Mouse (Mus musculus): ENCODE results near the gene Map3k10. TPM values are rescaled to one million over a fixed set of nuclear protein-coding genes. Genes with fewer than 3 reads are reported as not detected.

Gene Map3k10
- total and polyA plus RNA-seq, 3 experiments, result 21.9 to 65.4 (median 35.1) TPM

DNA sequence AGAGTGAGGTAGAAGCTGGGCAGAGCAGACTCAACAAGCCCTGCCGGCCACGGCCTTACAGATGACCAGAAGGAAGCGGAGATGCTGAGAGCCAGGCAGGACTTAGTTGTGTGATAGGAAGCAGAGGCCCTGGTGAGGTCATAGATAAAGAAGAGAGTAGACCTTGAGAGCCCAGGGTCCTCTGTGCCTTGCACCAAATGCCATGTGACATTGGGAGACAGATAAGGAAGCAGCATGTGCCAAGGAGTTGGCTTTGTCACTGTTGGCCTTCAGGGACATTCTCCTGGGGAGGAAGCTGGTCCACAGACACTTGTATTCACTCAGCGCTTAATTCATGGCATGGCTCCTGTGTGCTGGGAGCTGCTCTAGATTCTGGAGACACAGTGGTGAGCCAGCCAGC, 65.1 kb downstream of the Map3k10 start:
- DNase-seq, result peak; percentile 78

DNA sequence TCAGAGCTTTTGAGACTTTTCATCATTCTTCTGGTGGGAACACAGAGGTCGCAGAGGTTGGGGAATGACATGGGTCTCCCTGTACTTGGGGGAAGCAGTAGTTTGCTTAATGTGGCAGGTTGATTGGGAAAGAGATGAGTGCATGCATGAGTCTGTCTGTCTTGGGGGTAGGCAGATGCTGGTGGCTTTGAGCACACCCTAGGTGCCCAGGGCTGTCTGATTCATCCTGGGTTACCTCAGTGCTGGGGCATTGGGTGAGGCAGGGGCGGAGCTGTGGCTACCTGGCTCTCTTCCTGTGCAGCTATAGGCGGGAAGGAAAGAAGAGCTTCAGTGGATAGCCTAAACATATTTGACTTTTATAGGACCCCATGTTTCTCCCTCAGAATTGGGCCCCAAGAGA, 66.3 kb downstream of the Map3k10 start:
- DNase-seq, result peak; percentile 64

DNA sequence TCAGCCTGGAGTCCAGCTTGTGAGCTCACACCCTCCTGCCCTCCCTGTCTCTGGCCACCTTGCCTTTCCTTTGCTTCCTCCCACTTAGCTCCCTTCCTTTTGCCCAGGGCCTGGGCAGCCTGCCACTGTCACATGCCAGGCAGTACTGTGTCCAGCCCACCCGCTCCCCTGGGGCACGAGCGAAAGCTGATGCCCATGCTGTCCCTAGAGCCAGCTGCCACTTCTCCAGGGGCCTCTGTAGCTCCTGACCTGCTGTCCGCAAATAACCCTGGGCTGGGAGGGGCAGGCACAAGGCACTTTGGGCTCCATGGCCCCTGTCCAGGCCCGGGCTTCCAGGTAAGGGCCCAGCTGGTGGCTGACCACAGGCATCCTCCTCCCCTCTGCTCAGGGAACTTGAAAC, 66.8 kb downstream of the Map3k10 start:
- peak; percentile 80 for DNase-seq

DNA sequence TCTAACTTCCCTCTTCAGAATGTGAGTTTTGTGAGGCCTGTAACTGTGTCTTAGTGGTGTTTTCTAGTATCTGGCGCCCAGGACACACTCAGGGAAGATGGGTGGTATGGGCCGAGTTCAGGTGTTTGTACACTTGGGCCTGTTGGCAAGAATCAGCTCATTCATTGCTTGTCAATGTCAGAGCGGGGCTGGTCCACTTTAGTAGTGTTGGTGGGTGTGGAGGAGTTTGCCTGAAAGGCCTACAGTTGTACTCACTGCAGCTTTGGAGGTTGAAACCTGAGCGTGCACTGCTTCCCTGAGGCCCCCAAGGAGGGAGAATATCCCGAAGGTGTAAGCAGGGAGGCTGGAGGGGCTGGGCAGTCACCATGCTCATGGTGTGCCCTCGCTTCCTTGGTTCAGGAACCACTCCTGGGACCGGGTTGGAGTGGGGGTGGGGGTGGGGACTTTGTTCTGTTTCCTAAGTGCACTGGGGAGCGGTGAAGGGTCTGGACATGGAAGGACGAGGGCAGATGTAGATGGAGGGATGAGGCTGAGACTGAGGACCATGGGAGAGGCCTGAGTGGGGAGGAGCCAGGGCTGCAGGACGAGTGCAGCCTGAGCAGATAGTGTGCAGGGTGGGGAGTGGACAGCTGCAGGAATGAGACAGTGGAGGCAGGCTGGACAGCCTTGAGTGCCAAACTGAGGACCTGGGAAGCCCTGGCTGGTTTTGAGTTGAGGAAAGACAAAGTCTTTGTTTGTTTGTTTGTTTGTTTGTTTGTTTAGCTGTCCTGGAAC, 67.7 kb downstream of the Map3k10 start:
- DNase-seq, result no peak

Other genes starting within 250 kb of the Map3k10 start
- gene Sptbn4, start 226.9 kb downstream of the Map3k10 start, total RNA-seq (2021), result 1 to 10 TPM; 1.5 to 1.9 TPM
- gene Sptbn4, start 226.9 kb downstream of the Map3k10 start, polyA plus RNA-seq (2012; rRNA removed), result 0.84 and 2.3 TPM in 2 replicates
- 10 to 100 TPM; 48.4 to 51.1 TPM for gene Blvrb, start 226.6 kb downstream of the Map3k10 start, total RNA-seq (2021)
- gene Blvrb, start 226.6 kb downstream of the Map3k10 start, polyA plus RNA-seq (2012; rRNA removed), result 70.2 and 86.2 TPM in 2 replicates
- 10 to 100 TPM; 11.6 to 21.0 TPM for gene Sertad3, start 200.8 kb downstream of the Map3k10 start, total RNA-seq (2021)
- 20.0 and 20.9 TPM in 2 replicates for gene Sertad3, start 200.8 kb downstream of the Map3k10 start, polyA plus RNA-seq (2012; rRNA removed)
- 10 to 100 TPM; 17.9 to 25.6 TPM for gene Sertad1, start 187.7 kb downstream of the Map3k10 start, total RNA-seq (2021)
- 57.7 and 60.5 TPM in 2 replicates for gene Sertad1, start 187.7 kb downstream of the Map3k10 start, polyA plus RNA-seq (2012; rRNA removed)
- gene Prx, start 175.3 kb downstream of the Map3k10 start, total RNA-seq (2021), result 1 to 10 TPM; 1.4 to 4.0 TPM
- 2.0 and 2.2 TPM in 2 replicates for gene Prx, start 175.3 kb downstream of the Map3k10 start, polyA plus RNA-seq (2012; rRNA removed)
- gene Hipk4, start 151.3 kb downstream of the Map3k10 start, total RNA-seq (2021), result under 1 TPM; 0.21 to 0.29 TPM
- gene Hipk4, start 151.3 kb downstream of the Map3k10 start, polyA plus RNA-seq (2012; rRNA removed), result 0.82 and 1.1 TPM in 2 replicates
- 100 to 1,000 TPM; 111 to 179 TPM for gene Pld3, start 121.4 kb downstream of the Map3k10 start, total RNA-seq (2021)
- 202 and 253 TPM in 2 replicates for gene Pld3, start 121.4 kb downstream of the Map3k10 start, polyA plus RNA-seq (2012; rRNA removed)
- gene 2310022A10Rik, start 121.4 kb downstream of the Map3k10 start, total RNA-seq (2021), result 10 to 100 TPM; 12.8 to 15.9 TPM
- gene 2310022A10Rik, start 121.4 kb downstream of the Map3k10 start, polyA plus RNA-seq (2012; rRNA removed), result 22.5 and 27.7 TPM in 2 replicates
- gene Akt2, start 83.0 kb downstream of the Map3k10 start, total RNA-seq (2021), result 100 to 1,000 TPM; 219 to 227 TPM
- 128 and 143 TPM in 2 replicates for gene Akt2, start 83.0 kb downstream of the Map3k10 start, polyA plus RNA-seq (2012; rRNA removed)
- gene Ttc9b, start 20.7 kb downstream of the Map3k10 start, total RNA-seq (2021), result not detected
- 0.06 and 0.48 TPM in 2 replicates for gene Ttc9b, start 20.7 kb downstream of the Map3k10 start, polyA plus RNA-seq (2012; rRNA removed)
- gene Zfp607b, start 14.7 kb upstream of the Map3k10 start, total RNA-seq (2021), result 1 to 10 TPM in 1 of 2 experiments, under 1 TPM in 1; 0.81 to 1.7 TPM
- gene Zfp607b, start 14.7 kb upstream of the Map3k10 start, polyA plus RNA-seq (2012; rRNA removed), result 0.10 and 0.31 TPM in 2 replicates
- 10 to 100 TPM; 12.7 to 14.1 TPM for gene Zfp60, start 56.8 kb upstream of the Map3k10 start, total RNA-seq (2021)
- 0.40 and 0.85 TPM in 2 replicates for gene Zfp60, start 56.8 kb upstream of the Map3k10 start, polyA plus RNA-seq (2012; rRNA removed)
- 1 to 10 TPM; 5.4 to 7.6 TPM for gene Zfp626, start 132.6 kb upstream of the Map3k10 start, total RNA-seq (2021)
- 0.11 and 0.15 TPM in 2 replicates for gene Zfp626, start 132.6 kb upstream of the Map3k10 start, polyA plus RNA-seq (2012; rRNA removed)
- gene Zfp59, start 164.0 kb upstream of the Map3k10 start, total RNA-seq (2021), result 1 to 10 TPM; 3.1 to 3.8 TPM
- gene Zfp59, start 164.0 kb upstream of the Map3k10 start, polyA plus RNA-seq (2012; rRNA removed), result 0.15 and 0.22 TPM in 2 replicates
- gene Zfp607a, start 182.9 kb upstream of the Map3k10 start, total RNA-seq (2021), result 1 to 10 TPM; 4.1 to 4.2 TPM
- 0.12 and 0.22 TPM in 2 replicates for gene Zfp607a, start 182.9 kb upstream of the Map3k10 start, polyA plus RNA-seq (2012; rRNA removed)

All from adrenal gland, adult 2 months (tissue).